Mouse (Mus musculus) MEL (cell line): ENCODE measurements at regions not wholly inside any gene's neighbourhood (a gene's known extent, or its start where the extent isn't known, plus 50 kb on each side); places are given as distances from the start of the nearest gene placed in this dataset.

ENCODE experiments used
- CHD1 ChIP-seq: IDR thresholded peaks from 2 replicates; pipeline ENCODE4 v1.6.1; 2012; ENCODE audit warnings: low read depth, mild to moderate bottlenecking, inconsistent platforms, low read length, improper control_type of control experiment
- CTCF ChIP-seq, 3 experiments: IDR thresholded peaks in 2 of 3; conservative IDR thresholded peaks in 1 of 3; 2 replicates each; pipeline ENCODE4 v1.5.1; 2011 to 2012; ENCODE audit warnings: low read length in 3 of 3, low read depth in 2 of 3, mild to moderate bottlenecking in 2 of 3, improper control_type of control experiment in 1 of 3, inconsistent platforms in 1 of 3, mixed read lengths in 1 of 3, moderate library complexity in 1 of 3; ENCODE audit not compliant: control insufficient read depth in 1 of 3, insufficient read depth in 1 of 3, poor library complexity in 1 of 3, severe bottlenecking in 1 of 3
- EP300 ChIP-seq, 2 experiments: IDR thresholded peaks; 2 replicates each; pipeline ENCODE4 v1.6.1; 2011; ENCODE audit warnings: improper control_type of control experiment in 2 of 2, low read length in 2 of 2, low read depth in 1 of 2, mild to moderate bottlenecking in 1 of 2
- GATA1 ChIP-seq: IDR thresholded peaks from 2 replicates; pipeline ENCODE4 v1.6.1; 2011; ENCODE audit warnings: low read depth, low read length, improper control_type of control experiment
- MAZ ChIP-seq: IDR thresholded peaks from 2 replicates; pipeline ENCODE4 v1.6.1; 2012; ENCODE audit warnings: low read depth, mild to moderate bottlenecking, inconsistent platforms, low read length, improper control_type of control experiment
- MXI1 ChIP-seq: IDR thresholded peaks from 2 replicates; pipeline ENCODE4 v1.6.1; 2011; ENCODE audit warnings: mild to moderate bottlenecking, low read depth, low read length, improper control_type of control experiment
- MYC ChIP-seq: IDR thresholded peaks from 2 replicates; pipeline ENCODE4 v1.6.1; 2011; ENCODE audit warnings: low read depth, mild to moderate bottlenecking, low read length, improper control_type of control experiment, moderate library complexity
- POLR2A ChIP-seq, 2 experiments: IDR thresholded peaks; 2 replicates each; pipeline ENCODE4 v1.6.1; 2011 to 2012; ENCODE audit warnings: low read length in 2 of 2, mild to moderate bottlenecking in 2 of 2, control low read depth in 1 of 2, improper control_type of control experiment in 1 of 2, low read depth in 1 of 2, moderate library complexity in 1 of 2; ENCODE audit not compliant: control insufficient read depth in 1 of 2, insufficient read depth in 1 of 2, poor library complexity in 1 of 2
- POLR2AphosphoS2 ChIP-seq: IDR thresholded peaks from 2 replicates; pipeline ENCODE4 v1.6.1; 2011; ENCODE audit warnings: low read length, improper control_type of control experiment
- RAD21 ChIP-seq: IDR thresholded peaks from 2 replicates; pipeline ENCODE4 v1.6.1; 2011; ENCODE audit warnings: mild to moderate bottlenecking, low read depth, low read length, improper control_type of control experiment
- TAL1 ChIP-seq: IDR thresholded peaks from 2 replicates; pipeline ENCODE4 v1.6.1; 2012; ENCODE audit warnings: mild to moderate bottlenecking, inconsistent platforms, low read length, moderate library complexity, mixed read lengths
- UBTF ChIP-seq: IDR thresholded peaks from 2 replicates; pipeline ENCODE4 v1.6.1; 2012; ENCODE audit warnings: low read depth, mild to moderate bottlenecking, inconsistent platforms, low read length, improper control_type of control experiment, moderate library complexity, borderline replicate concordance; ENCODE audit not compliant: insufficient read depth
- ZC3H11A ChIP-seq: IDR thresholded peaks from 2 replicates; pipeline ENCODE4 v1.6.1; 2012; ENCODE audit warnings: low read depth, mild to moderate bottlenecking, inconsistent platforms, low read length, improper control_type of control experiment
- ZNF384 ChIP-seq: IDR thresholded peaks from 2 replicates; pipeline ENCODE4 v1.6.1; 2012; ENCODE audit warnings: low read depth, mild to moderate bottlenecking, inconsistent platforms, low read length, improper control_type of control experiment

- TF ChIP-seq POLR2AphosphoS2 (no peak), MAZ (no peak), CTCF (IDR thresholded peaks at IDR 0.05 in 2 of 3, conservative IDR thresholded peaks at IDR 0.05 in 1 of 3; ENCODE audit: control insufficient read depth in 1 of 3, insufficient read depth in 1 of 3, low read depth in 2 of 3, low read length in 3 of 3, poor library complexity in 1 of 3, severe bottlenecking in 1 of 3) (no peak), RAD21 (no peak), CHD1 (no peak), POLR2A (IDR thresholded peaks at IDR 0.05; ENCODE audit: control insufficient read depth in 1 of 2, insufficient read depth in 1 of 2, low read depth in 1 of 2, low read length in 2 of 2, poor library complexity in 1 of 2) (no peak), MYC (no peak), TAL1 (no peak), GATA1 (no peak), UBTF (no peak), EP300 (IDR thresholded peaks at IDR 0.05; ENCODE audit: low read depth in 1 of 2, low read length in 2 of 2) (no peak), ZNF384 (no peak), MXI1 (no peak), ZC3H11A (no peak)
Measured at GRCm38 (mm10) chr15:25120441-25120840, 293.1 kb downstream of the Basp1 start.
